Mouse (Mus musculus) liver, embryonic 14.5 days (tissue): ENCODE results near the gene Lcn11. TPM values are rescaled to one million over a fixed set of nuclear protein-coding genes. Genes with fewer than 3 reads are reported as not detected.

Experiments
- ATAC-seq: fragments of 200-750 bp; cut with Nextera tagmentation; 2 replicates; pipeline ENCODE4 v1.8.0; 2017; ENCODE audit warnings: moderate number of reproducible peaks, mild to moderate bottlenecking, moderate library complexity; ENCODE audit not compliant: insufficient read depth
- DNase-seq, 3 experiments: peaks; one replicate each; pipeline ENCODE4 v3.0.0-alpha.2; 2012 to 2013; ENCODE audit warnings: low read depth in 3 of 3, low spot score in 3 of 3
- H3K27ac ChIP-seq: fragments of 300-500 bp; sonication (generic); 2 replicates; pipeline ENCODE4 v1.5.1; 2014; ENCODE audit warnings: moderate library complexity, mild to moderate bottlenecking, control low read depth, inconsistent platforms
- H3K27me3 ChIP-seq: fragments of 300-500 bp; sonication (generic); 2 replicates; pipeline ENCODE4 v1.6.1; 2014; ENCODE audit warnings: mild to moderate bottlenecking, low read length, moderate library complexity; ENCODE audit not compliant: control insufficient read depth, insufficient read depth
- H3K36me3 ChIP-seq: fragments of 300-500 bp; sonication (generic); replicated peaks from 2 replicates; pipeline ENCODE4 v1.6.1; 2014; ENCODE audit warnings: low read depth; ENCODE audit not compliant: control insufficient read depth, insufficient read depth
- H3K4me1 ChIP-seq, 2 experiments: fragments of 200-500 bp in 1 of 2; fragments of 300-500 bp in 1 of 2; sonication (generic) in 1 of 2; replicated peaks; 2 replicates each; pipeline ENCODE4 v1.6.1; 2012 to 2014; ENCODE audit warnings: antibody characterized with exemption in 1 of 2, inconsistent platforms in 1 of 2, low read length in 1 of 2; ENCODE audit not compliant: control insufficient read depth in 2 of 2, insufficient read depth in 2 of 2
- H3K4me2 ChIP-seq: fragments of 300-500 bp; sonication (generic); 2 replicates; pipeline ENCODE4 v1.6.1; 2014; ENCODE audit warnings: low read depth, mild to moderate bottlenecking, control low read depth, moderate library complexity
- H3K4me3 ChIP-seq, 2 experiments: fragments of 200-500 bp in 1 of 2; fragments of 300-500 bp in 1 of 2; sonication (generic) in 1 of 2; 2 replicates each; pipeline ENCODE4 v1.5.1; 2012 to 2014; ENCODE audit warnings: low read depth in 2 of 2, low read length in 2 of 2, mild to moderate bottlenecking in 2 of 2, control low read depth in 1 of 2, inconsistent platforms in 1 of 2, moderate library complexity in 1 of 2; ENCODE audit not compliant: insufficient read depth in 1 of 2
- H3K9ac ChIP-seq: fragments of 300-500 bp; sonication (generic); replicated peaks from 2 replicates; pipeline ENCODE4 v1.6.1; 2014; ENCODE audit warnings: mild to moderate bottlenecking, control low read depth, moderate library complexity
- H3K9me3 ChIP-seq: fragments of 300-500 bp; sonication (generic); 2 replicates; pipeline ENCODE4 v1.6.1; 2016; ENCODE audit warnings: low read length, mixed read lengths; ENCODE audit not compliant: control insufficient read depth
- CTCF ChIP-seq: IDR thresholded peaks from 2 replicates; pipeline ENCODE4 v1.5.1; 2016; ENCODE audit warnings: antibody characterized with exemption, low read depth, control low read depth
- EP300 ChIP-seq: IDR thresholded peaks from 2 replicates; pipeline ENCODE4 v1.6.1; 2016; ENCODE audit warnings: antibody characterized with exemption, low read depth
- WGBS: fragments of 180-500 bp; shearing (Covaris S2); extraction: QIAGEN DNeasy Blood & Tissue Kit; methylation state at CpG from one replicate; pipeline ENCODE4 v1.1.7; 2014; ENCODE audit not compliant: insufficient replicate concordance; 5-methylcytosine and 5-hydroxymethylcytosine counted together
- polyA plus RNA-seq, 2 experiments: library from polyadenylated mRNA; depleted of rRNA in 1 of 2; stranded (reverse) in 1 of 2; unstranded in 1 of 2; fragments of >200 nt; fragmentation: Nextera tagmentation in 1 of 2; extraction: Ambion mirVana in 1 of 2; gene quantifications; 2 replicates each; pipeline versions ENCODE4 v1.2.1 to v1.2.3; 2012 to 2014

Lcn11 gene
- polyA plus RNA-seq, 2 experiments, result not detected

GRCm38 (mm10) chr2:25775991-25776390 is 826 bp upstream of the Lcn11 start:
- Histone ChIP-seq H3K27me3 (no peaks in the 10 kb centered on the region), H3K36me3 (no peaks in the 10 kb centered on the region), H3K9ac (no peak overlapping the region), H3K27ac (no peak overlapping the region), H3K4me1 (no peaks in the 10 kb centered on the region), H3K4me3 (no peak overlapping the region), H3K9me3 (no peaks in the 10 kb centered on the region), H3K4me2 (no peak overlapping the region)
- TF ChIP-seq EP300 (no peak), CTCF (no peak)
- 57% methylated on average over 3 of the region's 3 CpGs for WGBS
- ATAC-seq (no peak), DNase-seq (no peak)

- Histone ChIP-seq H3K27ac (no peak overlapping the region), H3K4me1 (no peaks in the 10 kb centered on the region), H3K9ac (no peak overlapping the region), H3K4me2 (no peak overlapping the region), H3K4me3 (no peak overlapping the region), H3K27me3 (no peaks in the 10 kb centered on the region), H3K9me3 (no peaks in the 10 kb centered on the region), H3K36me3 (no peaks in the 10 kb centered on the region)
- DNase-seq, result no peak
- TF ChIP-seq EP300 (no peak), CTCF (no peak)
- 70% methylated on average over 9 of the region's 9 CpGs for WGBS
- no peak for ATAC-seq
Measured at GRCm38 (mm10) chr2:25779076-25779475, 2.3 kb downstream of the Lcn11 start.

- H3K4me3 ChIP-seq, result no peak overlapping the region
- H3K27ac ChIP-seq, result no peak overlapping the region
- H3K9ac ChIP-seq, result no peak overlapping the region
- H3K36me3 ChIP-seq, result no peaks in the 10 kb centered on the region
- ATAC-seq (no peak), DNase-seq (no peak)
- H3K27me3 ChIP-seq, result no peaks in the 10 kb centered on the region
- 39% methylated on average over 4 of the region's 4 CpGs for WGBS
- H3K9me3 ChIP-seq, result no peaks in the 10 kb centered on the region
- no peak overlapping the region for H3K4me2 ChIP-seq
- no peaks in the 10 kb centered on the region for H3K4me1 ChIP-seq
- TF ChIP-seq CTCF (no peak), EP300 (no peak)
Measured at GRCm38 (mm10) chr2:25780921-25781320, 4.1 kb downstream of the Lcn11 start.

- H3K4me3 ChIP-seq, result no peak within 1 kb of the TSS
- H3K4me1 ChIP-seq, result peaks cover 3 to 5% of the 10 kb centered on the region in 2 experiments
- 46% methylated on average over 3 of the region's 3 CpGs for WGBS
- H3K9ac ChIP-seq, result no peak within 1 kb of the TSS
- DNase-seq, result no peak
- no peak for ATAC-seq
- H3K9me3 ChIP-seq, result no peaks in the 10 kb centered on the region
- no peak within 1 kb of the TSS for H3K4me2 ChIP-seq
- TF ChIP-seq EP300 (no peak), CTCF (no peak)
- H3K27ac ChIP-seq, result no peak within 1 kb of the TSS
- no peaks in the 10 kb centered on the region for H3K36me3 ChIP-seq
- no peaks in the 10 kb centered on the region for H3K27me3 ChIP-seq
Measured at GRCm38 (mm10) chr2:25781957-25782356, 5.1 kb downstream of the Lcn11 start, which contains the start of gene Gm13539. Gene Gm13539, plus strand, starts transcription at chr2:25782257.

GRCm38 (mm10) chr2:25785573-25786322 is 8.9 kb downstream of the Lcn11 start:
- Histone ChIP-seq H3K9me3 (no peaks in the 10 kb centered on the region), H3K36me3 (no peaks in the 10 kb centered on the region), H3K27ac (no peak overlapping the region), H3K9ac (no peak overlapping the region), H3K4me3 (no peak overlapping the region), H3K4me2 (no peak overlapping the region), H3K4me1 (peaks cover 16 to 33% of the 10 kb centered on the region in 2 experiments), H3K27me3 (no peaks in the 10 kb centered on the region)
- ATAC-seq (no peak), DNase-seq (no peak)
- TF ChIP-seq CTCF (no peak), EP300 (no peak)
- 59% methylated on average over 5 of the region's 5 CpGs for WGBS
